Mouse (Mus musculus) small intestine, adult 2 months (tissue): ENCODE data around the gene Snd1. TPM values are rescaled to one million over a fixed set of nuclear protein-coding genes. Genes with fewer than 3 reads are reported as not detected.

Source experiments
- H3K27ac ChIP-seq: fragments of 200-500 bp; 2 replicates; pipeline ENCODE4 v1.5.1; 2012; ENCODE audit warnings: low read depth, low read length, control low read depth, inconsistent platforms; ENCODE audit not compliant: insufficient read depth
- H3K27me3 ChIP-seq: fragments of 200-500 bp; 2 replicates; pipeline ENCODE4 v1.6.1; 2012; ENCODE audit warnings: mild to moderate bottlenecking, moderate library complexity, low read length, inconsistent platforms; ENCODE audit not compliant: control insufficient read depth, insufficient read depth
- H3K36me3 ChIP-seq: fragments of 200-500 bp; 2 replicates; pipeline ENCODE4 v1.6.1; 2012; ENCODE audit warnings: mild to moderate bottlenecking, low read length, control low read depth, inconsistent platforms; ENCODE audit not compliant: control insufficient read depth, insufficient read depth
- H3K4me1 ChIP-seq: fragments of 200-500 bp; 2 replicates; pipeline ENCODE4 v1.6.1; 2012; ENCODE audit warnings: low read length, inconsistent platforms, mixed read lengths; ENCODE audit not compliant: control insufficient read depth, insufficient read depth, insufficient read length
- H3K4me3 ChIP-seq: fragments of 200-500 bp; 2 replicates; pipeline ENCODE4 v1.5.1; 2012; ENCODE audit warnings: low read depth, mild to moderate bottlenecking, control low read depth, inconsistent platforms, low read length, moderate library complexity
- CTCF ChIP-seq: fragments of 200-500 bp; IDR thresholded peaks from 2 replicates; pipeline ENCODE4 v1.5.1; 2012; ENCODE audit warnings: low read depth, mild to moderate bottlenecking, control low read depth, inconsistent platforms, low read length, moderate library complexity, mixed read lengths; ENCODE audit not compliant: insufficient replicate concordance, insufficient read length; ENCODE audit errors: extremely low read depth
- POLR2A ChIP-seq: fragments of 200-500 bp; IDR thresholded peaks from 2 replicates; pipeline ENCODE4 v1.6.1; 2012; ENCODE audit warnings: low read depth, mild to moderate bottlenecking, control low read depth, inconsistent platforms, low read length, moderate library complexity
- WGBS: fragments of 180-500 bp; shearing (Covaris S2); methylation state at CpG from one replicate; pipeline ENCODE4 v1.1.7; 2018; 5-methylcytosine and 5-hydroxymethylcytosine counted together
- polyA plus RNA-seq: library from polyadenylated mRNA; depleted of rRNA; stranded (reverse); fragments of >200 nt; gene quantifications from 2 replicates; pipeline ENCODE4 v1.2.3, GENCODE M21; 2012

The Snd1 gene
- polyA plus RNA-seq, 1 experiment = 77.7 TPM

- Histone ChIP-seq H3K27me3 (no peaks in the 10 kb centered on the region), H3K36me3 (peaks cover 1% of the 10 kb centered on the region; the same call in 1 of the 2 replicates), H3K27ac (no peak overlapping the region), H3K4me3 (no peak overlapping the region), H3K4me1 (peaks cover 4% of the 10 kb centered on the region)
- WGBS = 92% methylated on average over 8 of the region's 8 CpGs
- TF ChIP-seq POLR2A = no peak
Measured at GRCm38 (mm10) chr6:28854598-28854997, 379.7 kb downstream of the Snd1 start.

DNA sequence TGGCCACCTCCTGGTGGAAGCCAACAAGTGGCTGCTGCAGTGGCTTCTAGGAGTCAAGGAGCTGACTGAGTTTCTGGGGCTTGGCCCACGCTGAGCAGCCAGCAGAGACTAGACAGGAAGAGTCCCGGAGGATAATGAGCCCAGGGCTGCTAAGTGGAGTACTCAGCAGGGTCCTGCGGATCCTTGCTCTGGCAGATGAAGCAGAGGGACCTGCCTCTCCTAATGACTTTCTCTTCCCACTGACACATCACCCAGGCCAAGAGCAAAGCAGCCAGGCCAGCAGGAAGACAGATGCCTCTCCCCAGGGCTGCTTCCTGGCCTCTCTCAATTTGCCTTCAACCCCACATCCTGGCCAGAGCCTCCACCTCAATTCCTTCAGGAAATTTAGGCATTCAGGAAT is 380.5 kb downstream of the Snd1 start:
- TF ChIP-seq POLR2A (no peak), CTCF (no peak)
- 79% methylated on average over 3 of the region's 3 CpGs for WGBS

DNA sequence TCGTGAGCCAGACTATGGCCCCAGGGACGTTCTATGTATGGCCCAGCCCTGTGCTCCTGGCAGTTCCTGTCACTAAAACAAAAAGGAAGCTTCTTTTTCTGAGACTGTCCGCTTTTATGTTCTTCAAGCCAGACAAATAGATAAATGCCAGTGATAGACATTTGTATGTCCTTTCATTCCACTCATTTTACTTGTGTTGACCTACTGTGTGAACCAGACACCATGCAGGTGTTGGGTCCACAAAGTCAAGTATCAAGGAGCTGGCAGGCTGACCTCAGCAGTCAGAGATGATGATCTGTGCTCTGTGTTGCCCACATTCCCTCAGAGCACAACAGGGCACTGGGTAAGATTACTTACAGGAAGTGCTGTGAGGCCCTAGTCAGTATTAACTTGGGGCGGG is 381.9 kb downstream of the Snd1 start:
- WGBS = 77% methylated on average over 4 of the region's 4 CpGs
- Histone ChIP-seq H3K27me3 (no peaks in the 10 kb centered on the region), H3K36me3 (no peaks in the 10 kb centered on the region; the same call in 1 of the 2 replicates), H3K4me3 (no peak overlapping the region), H3K27ac (no peak overlapping the region), H3K4me1 (peaks cover 4% of the 10 kb centered on the region)
- no peak for TF ChIP-seq CTCF
- no peak for TF ChIP-seq POLR2A

More for the DNA sequence above, 380.5 kb downstream of the Snd1 start:
- H3K4me3 ChIP-seq = no peak overlapping the region
- no peaks in the 10 kb centered on the region; the same call in 1 of the 2 replicates for H3K36me3 ChIP-seq
- H3K27me3 ChIP-seq = no peaks in the 10 kb centered on the region
- no peak overlapping the region for H3K27ac ChIP-seq
- H3K4me1 ChIP-seq = peaks cover 4% of the 10 kb centered on the region

GRCm38 (mm10) chr6:28857198-28858180 is 382.6 kb downstream of the Snd1 start:
- peaks cover 4% of the 10 kb centered on the region for H3K4me1 ChIP-seq
- no peak overlapping the region for H3K4me3 ChIP-seq
- TF ChIP-seq POLR2A (no peak), CTCF (no peak)
- H3K27me3 ChIP-seq = no peaks in the 10 kb centered on the region
- H3K36me3 ChIP-seq = no peaks in the 10 kb centered on the region; the same call in 1 of the 2 replicates
- 73% methylated on average over 2 of the region's 2 CpGs for WGBS
- H3K27ac ChIP-seq = no peak overlapping the region

DNA sequence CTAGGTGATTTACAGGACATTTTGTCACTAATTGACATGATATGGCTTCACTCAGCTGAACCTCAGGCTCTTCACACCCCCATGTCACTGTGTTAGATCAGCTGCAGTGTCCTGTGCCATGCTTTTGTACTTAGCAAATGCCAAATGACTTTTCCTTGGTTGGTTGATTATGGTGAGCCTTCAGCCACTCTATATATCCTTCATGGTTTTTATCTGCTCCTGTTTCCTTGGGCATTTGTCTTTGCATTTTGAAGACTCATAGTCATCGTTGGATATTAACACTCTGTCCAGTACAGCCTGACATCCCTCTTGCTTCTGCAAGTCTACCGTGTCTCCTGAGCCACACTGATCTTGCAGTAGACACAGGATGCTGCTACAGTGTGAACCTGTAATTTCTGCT is 384.2 kb downstream of the Snd1 start:
- Histone ChIP-seq H3K4me3 (no peak overlapping the region), H3K4me1 (peaks cover 4% of the 10 kb centered on the region), H3K36me3 (no peaks in the 10 kb centered on the region), H3K27ac (no peak overlapping the region), H3K27me3 (no peaks in the 10 kb centered on the region)
- no peak for TF ChIP-seq CTCF
- WGBS = 88% methylated on average over 2 of the region's 2 CpGs

DNA sequence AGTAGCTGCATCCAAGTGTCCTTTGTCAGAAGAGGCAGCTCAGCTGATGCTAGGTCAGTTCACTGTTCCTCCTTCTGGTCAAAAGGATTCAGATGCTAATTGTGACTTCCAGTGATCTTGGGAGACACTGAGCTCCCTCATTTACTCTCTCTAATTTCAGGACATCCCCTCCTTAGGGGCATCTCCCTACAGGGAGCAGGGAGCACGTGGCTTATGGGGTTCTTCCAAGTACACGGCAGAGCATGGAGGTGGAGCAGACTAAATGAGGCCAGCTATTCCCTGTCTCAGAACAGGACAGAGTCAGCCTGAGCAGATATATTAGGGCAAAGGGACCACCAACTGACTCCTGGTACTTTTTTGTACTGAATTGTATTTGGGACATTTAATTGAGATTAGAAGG is 385.5 kb downstream of the Snd1 start:
- Histone ChIP-seq H3K27ac (no peak overlapping the region), H3K4me3 (no peak overlapping the region), H3K27me3 (no peaks in the 10 kb centered on the region), H3K36me3 (no peaks in the 10 kb centered on the region), H3K4me1 (peaks cover 1% of the 10 kb centered on the region)
- TF ChIP-seq POLR2A = no peak
- TF ChIP-seq CTCF = no peak
- WGBS = 88% methylated on average over 2 of the region's 2 CpGs

GRCm38 (mm10) chr6:28860922-28861321 is 386.0 kb downstream of the Snd1 start:
- H3K36me3 ChIP-seq = no peaks in the 10 kb centered on the region
- H3K4me3 ChIP-seq = no peak overlapping the region
- H3K27me3 ChIP-seq = no peaks in the 10 kb centered on the region
- 80% methylated on average over 2 of the region's 2 CpGs for WGBS
- TF ChIP-seq POLR2A (no peak), CTCF (no peak)
- H3K27ac ChIP-seq = no peak overlapping the region
- peaks cover 2% of the 10 kb centered on the region; the same call in 1 of the 2 replicates for H3K4me1 ChIP-seq
